Mouse (Mus musculus) mouse trophoblast stem cell (cell line): ENCODE measurements around the gene Ccr8.
"Not testable (repeated sequence)": the region's sequence is repeated elsewhere in the genome, so short reads cannot be mapped to it uniquely, and the experiment has no call there.

Experiments
- in situ Hi-C, 2 experiments: fragments of 300-500 bp; cut with MseI, MboI; formaldehyde crosslinking; loops; 2 replicates in 1 of 2; 3 replicates in 1 of 2; pipeline ENCODE4 v1.15.1; 2025

The Ccr8 gene

DNA sequence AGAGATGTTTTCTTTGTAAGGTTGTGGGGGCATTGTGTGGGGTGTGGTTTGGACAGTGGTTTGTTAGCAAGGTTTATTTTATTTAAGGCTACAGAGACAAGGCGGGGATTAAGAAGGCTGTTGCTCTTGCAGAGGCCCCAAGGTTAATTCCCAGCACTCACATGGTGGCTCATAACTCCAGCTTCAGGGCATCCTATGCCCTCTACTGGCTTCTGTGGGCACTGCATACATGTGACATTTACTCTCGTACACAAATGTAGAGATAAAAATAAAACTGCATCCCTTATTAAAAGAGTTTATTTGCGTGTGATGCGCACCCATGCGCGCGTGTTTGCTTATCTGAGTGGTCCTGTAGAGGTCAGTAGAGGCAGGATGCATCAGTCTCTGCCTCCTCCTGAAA, 2.8 kb upstream of the Ccr8 start:
- in situ Hi-C loops = no loop called here

DNA sequence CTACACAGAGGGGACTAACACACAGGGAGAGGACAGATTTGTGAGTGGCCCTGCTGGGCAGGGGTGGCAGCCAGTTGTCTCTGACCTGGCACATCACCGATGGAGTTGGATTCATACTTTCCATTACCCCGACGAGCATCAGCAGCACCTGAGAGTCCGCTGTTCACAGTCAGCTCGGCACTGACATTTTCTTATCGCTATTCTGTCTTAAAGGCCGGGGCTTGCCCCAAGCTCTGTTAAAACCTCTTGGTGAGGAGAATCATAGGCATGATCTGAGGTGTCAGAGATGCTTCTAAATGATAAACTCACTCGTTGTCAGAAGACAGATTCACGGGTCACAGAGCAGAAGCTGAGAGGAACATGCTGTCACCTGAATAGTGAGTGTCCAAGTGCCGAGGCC, 828 bp upstream of the Ccr8 start:
- in situ Hi-C loops = no loop called here

DNA sequence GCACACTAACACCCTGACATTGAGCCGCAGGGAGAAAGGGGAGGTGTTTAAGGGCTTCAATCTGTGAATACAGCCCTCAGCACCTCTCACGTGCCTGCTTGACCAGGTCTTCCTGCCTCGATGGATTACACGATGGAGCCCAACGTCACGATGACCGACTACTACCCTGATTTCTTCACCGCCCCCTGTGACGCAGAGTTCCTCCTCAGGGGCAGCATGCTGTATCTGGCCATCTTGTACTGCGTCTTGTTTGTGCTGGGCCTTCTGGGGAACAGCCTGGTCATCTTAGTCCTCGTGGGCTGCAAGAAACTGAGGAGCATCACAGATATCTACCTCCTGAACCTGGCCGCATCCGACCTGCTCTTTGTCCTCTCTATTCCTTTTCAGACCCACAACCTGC, 1.8 kb downstream of the Ccr8 start:
- in situ Hi-C loops = no loop called here

DNA sequence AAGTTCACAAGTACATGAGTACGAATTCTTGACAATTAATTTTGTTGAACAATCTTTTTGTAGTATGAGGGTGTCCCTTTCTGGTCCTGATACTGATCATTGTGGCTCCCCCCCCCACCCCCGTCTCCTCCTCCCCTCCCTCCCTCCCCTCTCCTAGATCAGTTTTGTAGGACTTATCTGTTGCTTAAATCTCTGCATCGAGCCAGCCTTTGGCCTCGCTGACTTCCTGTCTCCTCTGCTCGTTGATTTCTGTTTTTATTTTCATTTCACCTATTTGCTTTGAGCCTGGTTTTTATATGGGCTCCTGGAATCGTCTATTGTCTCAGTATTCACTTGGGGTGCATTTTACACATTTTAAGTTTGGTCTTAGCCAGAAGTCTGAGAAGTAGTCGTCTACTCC, 4.0 kb downstream of the Ccr8 start:
- in situ Hi-C loops = no loop called here

DNA sequence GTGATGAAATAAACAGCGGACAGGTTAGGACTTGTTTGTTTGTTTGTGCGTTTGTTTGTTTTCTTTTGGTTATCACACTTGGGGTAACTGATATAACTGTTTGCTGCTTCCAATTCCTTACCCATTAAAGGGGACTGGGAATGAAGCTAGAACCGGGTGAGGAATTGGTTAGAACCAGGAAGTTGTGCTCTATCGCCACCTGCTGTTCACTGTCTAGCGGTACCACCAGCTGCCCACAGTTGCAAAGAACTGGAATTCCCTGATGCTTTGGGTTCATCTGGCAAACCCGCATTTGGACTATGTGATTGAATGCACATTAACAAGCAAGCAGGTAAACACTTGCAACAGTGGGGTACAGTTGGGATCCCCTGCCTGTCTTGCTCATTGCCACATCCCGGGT, 6.8 kb downstream of the Ccr8 start:
- in situ Hi-C loops = no loop called here

DNA sequence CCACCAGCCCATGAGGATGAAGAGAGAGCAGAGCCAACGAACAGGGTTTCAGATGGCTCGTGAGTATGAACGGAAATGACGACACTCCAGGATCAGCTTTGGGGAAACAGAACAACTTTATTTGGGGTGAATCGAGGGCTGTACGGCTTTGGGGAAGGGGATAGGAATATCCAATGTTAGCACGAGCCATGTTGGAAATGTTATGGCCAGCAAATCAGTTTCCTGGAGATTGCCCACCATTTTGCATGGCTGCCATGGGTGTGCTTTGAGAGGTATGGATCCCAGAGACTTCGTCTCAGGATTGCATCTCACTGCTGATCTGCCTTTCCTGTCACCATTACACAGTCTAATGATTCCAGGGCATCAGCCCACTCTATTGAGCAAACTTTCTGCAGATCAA, 7.4 kb downstream of the Ccr8 start:
- in situ Hi-C loops = no loop called here

DNA sequence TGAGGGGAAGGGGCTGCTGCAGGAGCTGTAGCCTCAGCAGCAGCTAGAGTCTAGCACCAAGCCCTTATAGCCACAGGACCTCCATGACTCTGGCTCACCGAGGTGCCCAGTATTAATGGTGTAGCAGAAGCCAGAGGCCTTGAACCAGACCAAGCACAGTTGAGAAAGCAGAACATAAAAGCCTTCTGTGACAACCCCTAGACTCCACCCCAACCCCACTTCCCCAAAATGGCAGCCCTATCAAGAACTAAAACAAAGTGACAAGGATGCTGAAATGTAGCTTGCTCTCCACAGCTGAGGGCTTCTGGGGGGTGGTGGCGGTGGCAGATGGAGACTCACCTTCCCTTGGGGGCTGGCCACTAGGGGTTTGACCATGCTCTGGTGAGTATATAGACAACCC, 9.3 kb downstream of the Ccr8 start:
- in situ Hi-C loops = no loop called here

DNA sequence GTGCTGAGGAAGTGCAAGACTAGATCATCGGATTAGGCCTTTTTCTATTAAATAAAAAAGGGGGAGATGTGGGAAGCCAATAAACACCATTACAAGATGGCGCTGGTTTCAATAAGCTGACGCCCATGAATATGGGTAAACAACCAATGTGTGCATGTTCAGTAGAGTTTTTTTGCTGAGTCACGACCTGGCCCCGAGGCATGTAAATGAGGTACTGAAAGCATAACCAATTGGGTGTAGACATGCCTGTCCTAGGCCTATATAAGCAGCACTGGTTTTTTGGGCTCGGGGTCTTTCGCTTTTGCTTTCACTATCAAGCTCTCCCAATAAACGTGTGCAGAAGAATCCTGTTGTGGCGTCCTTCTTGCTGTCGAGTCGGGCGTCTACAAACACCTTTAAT, 17.0 kb downstream of the Ccr8 start:
- in situ Hi-C loops = not testable (repeated sequence)

DNA sequence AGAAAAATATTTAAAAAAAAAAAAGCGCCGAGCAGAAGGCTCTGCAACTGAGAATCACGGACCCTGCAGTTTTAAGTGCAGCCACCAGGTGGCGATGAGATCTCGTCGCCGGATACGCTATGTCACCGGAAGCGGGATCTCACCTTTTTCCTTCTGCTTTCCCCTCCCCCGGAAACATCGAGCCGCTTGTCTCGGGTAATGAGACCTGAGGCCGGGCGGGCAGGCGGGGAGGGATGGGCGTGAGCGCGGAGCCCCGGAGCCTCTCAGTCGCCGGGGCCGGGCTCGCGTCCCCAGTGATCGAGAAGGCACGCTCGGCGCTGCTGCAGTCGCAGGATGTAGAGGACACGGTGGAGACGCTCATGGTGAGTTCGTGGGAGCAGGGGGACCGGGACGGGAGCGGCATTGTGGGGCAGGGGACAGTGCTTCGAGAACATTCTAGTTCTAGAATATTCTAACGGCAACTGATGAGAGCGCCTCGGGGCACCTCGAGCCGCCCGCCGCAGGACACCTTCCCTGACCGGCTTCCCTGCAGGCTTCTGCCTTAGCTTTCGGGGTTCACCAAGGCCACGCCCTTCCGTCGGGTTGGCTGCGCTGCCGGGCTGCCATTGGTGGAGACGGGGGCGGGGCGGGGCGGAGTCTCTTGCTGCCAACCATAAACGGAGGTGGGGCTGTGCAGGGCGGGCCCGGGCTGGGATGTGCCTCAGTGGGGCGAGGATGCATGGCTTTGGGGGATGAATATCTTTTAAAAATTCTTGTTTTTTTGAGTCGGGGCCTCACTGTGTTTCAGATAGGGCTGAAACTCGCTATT, 18.5 kb downstream of the Ccr8 start, which contains the start of gene Slc25a38:
Gene Slc25a38 (plus strand): TSS at position 164 of the 808 bp plus-strand sequence.
- in situ Hi-C loops = no loop called here

DNA sequence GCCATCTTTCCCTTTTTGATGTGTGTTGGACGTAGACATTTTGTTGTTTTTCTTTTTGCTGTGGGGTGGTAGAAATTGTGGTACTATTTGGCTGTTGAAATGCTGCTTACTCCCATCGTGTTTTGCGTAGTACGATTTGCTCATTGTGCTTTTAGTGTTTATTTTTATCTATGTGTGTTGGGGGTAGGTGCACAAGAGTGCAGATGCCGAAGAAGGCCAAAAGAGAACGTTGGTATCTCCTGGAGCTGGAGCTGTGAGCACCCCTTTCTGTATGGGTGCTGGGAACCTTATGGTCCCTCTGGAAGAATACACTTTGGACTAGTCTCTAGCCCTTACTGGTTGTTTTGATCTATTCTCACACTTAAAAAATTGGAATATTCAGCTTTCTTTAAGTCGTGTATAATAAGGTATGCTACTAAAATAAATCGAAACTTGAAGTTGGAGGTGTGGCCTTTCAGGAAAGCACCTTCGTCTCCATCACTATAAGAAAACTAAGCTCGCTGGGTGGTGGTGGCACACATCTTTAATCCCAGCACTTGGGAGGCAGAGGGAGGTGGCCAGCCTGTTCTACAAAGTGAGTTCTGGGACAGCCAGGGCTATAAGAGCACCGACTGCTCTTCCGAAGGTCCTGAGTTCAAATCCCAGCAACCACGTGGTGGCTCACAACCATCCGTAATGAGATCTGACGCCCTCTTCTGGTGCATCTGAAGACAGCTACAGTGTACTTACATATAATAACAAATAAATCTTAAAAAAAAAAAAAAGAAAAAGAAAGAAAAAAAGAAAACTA, 19.4 kb downstream of the Ccr8 start:
- in situ Hi-C loops = no loop called here

DNA sequence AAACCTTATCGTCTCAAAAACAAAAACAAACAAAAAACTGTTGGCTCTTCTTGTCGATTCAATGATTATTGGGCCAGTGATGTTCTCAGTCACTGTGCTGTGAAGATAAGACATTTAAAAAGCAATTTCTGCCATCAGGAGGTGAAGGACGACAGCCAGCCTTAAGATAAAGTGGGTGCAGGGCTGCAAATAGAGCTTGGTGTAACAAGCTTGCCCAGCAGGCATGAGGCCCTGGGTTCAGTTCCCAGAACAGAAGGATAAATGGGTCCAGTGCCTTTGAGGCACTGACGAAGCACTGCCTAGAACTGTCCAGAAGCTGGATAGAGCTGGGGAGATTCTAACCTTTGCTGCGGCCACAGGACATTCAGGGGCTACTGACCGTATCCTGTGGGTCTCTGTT, 20.6 kb downstream of the Ccr8 start:
- in situ Hi-C loops = no loop called here

DNA sequence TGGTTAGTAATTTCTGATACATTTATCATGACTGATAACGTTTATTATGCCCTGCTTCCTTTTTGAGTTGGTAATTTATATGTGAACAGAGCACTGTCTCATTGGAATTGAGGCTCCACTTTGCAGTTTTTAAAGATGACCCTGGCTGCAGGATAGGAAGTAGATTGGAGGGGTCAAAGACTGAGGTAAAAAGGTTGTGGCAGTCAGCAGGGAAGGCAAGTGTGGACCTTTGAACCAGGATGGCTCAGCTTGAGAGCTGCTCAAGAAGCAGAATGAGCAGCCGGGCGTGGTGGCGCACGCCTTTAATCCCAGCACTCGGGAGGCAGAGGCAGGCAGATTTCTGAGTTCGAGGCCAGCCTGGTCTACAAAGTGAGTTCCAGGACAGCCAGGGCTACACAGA, 21.5 kb downstream of the Ccr8 start:
- in situ Hi-C loops = no loop called here

DNA sequence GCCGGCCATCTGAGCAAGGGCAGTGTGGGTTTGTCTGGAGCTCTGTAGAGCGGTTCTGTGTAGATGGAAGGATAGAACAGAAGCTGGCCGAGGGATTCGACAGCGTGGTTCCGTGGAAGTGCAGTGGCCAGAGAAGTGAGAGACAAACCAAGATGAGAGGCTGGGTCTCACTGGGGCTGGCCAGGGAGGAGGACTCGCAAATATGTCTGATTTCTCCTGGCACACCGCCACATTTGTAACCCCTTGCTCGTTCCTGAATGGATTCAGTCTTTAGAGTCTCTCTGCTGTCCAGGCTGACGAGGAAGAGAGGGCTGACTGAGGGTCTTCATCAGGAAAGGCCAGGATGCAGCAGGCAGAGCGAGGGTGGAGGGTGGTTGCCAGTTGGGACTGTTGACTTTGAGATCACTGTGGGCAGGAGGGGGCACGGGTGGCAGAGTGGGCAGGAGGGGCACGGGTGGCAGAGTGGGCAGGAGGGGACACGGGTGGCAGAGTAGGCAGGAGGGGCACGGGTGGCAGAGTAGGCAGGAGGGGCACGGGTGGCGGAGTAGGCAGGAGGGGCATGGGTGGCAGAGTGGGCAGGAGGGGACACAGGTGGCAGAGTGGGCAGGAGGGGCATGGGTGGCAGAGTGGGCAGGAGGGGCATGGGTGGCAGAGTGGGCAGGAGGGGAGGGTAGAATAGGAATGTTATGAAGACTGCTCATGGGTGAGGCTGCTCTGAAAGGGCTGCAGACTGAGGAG, 22.3 kb downstream of the Ccr8 start:
- in situ Hi-C loops = no loop called here

DNA sequence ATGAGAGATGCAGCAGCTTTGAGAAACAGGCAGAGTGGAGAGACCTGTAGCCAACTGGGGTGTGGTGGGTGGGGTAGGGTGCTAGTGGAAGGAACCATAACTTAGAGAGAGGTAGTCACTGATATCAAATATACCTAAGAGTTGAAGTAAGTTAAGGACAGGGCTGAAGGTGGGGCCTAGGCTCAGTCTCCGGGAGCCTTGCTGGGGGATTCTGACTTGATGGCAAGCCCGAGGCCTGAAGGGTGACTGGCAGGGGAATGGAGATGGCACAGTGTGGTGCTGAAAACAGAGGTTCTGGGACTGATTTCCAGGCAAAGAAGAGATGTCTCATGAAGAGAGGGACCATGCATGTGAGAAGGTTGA, 22.9 kb downstream of the Ccr8 start:
- in situ Hi-C loops = no loop called here

DNA sequence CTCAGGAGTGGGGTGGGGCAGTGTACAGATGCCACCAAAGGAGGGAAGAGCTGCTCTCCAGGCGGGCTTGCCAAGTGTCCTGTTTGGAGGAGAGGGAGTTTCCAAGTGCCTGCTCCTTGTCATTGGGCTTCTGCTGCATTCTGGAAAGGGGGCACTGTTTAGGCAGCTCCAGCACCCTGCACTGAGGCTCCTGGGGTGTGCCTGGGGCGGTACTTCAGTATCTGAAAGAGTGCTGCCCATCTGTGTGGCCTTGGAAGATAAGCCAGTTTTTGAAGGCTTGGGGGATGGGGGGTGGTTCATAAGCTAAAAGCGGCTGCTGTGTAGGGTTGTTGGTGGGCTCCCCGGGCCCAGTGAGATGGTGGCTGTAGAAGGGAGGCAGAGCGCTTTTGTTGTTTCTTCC, 23.7 kb downstream of the Ccr8 start:
- in situ Hi-C loops = no loop called here

DNA sequence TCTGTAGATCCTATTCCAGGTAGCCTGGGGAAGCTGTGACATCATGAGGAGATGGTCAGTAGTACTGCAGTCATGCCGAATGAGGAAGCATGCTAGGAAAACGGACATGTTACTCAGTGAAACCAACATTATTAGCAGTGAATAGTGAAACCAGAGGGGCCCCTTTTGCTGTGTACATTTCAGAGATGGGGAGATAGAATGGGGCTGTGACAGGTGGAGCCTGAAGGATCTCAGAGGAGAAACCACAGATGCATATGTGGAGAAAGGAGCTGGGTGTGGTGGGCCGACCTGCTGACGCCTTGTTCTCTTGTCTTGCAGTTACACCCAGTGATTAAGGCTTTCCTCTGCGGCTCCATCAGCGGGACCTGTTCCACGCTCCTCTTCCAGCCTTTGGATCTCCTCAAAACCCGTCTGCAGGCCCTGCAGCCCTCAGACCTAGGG, 24.3 kb downstream of the Ccr8 start:
- in situ Hi-C loops = no loop called here

DNA sequence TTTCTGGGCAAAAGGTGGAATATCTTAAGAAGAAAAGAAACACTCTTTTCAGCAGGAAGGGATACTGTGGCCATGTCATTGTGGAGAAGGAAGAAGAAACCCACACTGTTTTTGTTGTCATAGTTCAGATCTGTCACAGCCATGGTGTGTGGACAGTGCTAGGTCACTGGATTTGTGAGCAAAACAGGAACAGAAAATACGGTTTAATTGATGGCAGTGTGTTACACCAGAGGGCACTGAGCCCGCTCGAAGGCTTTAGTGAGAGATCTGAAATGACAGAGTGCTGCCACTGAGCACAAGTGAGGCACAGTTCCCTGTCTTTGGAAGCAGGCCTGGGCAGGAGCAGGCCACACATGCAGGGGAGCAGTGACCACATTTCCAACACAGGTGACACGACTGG, 26.3 kb downstream of the Ccr8 start:
- in situ Hi-C loops = no loop called here

DNA sequence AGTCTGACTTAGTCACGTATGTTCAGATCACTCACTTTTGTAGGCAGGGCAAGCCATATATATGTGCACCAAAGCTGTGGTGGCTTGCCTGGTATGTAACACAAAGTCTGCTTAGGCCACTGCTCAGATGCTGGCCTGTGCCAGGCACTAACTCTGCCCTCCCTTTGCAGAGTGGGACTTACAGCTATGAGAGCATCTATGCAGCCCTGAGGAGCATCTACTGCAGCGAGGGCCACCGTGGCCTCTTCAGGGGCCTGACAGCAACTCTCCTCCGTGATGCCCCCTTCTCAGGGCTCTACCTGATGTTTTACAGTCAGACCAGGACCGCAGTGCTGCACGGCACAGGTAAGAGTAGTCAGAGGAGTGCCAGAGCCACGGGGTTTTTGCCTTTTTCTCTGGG, 28.6 kb downstream of the Ccr8 start:
- in situ Hi-C loops = no loop called here

DNA sequence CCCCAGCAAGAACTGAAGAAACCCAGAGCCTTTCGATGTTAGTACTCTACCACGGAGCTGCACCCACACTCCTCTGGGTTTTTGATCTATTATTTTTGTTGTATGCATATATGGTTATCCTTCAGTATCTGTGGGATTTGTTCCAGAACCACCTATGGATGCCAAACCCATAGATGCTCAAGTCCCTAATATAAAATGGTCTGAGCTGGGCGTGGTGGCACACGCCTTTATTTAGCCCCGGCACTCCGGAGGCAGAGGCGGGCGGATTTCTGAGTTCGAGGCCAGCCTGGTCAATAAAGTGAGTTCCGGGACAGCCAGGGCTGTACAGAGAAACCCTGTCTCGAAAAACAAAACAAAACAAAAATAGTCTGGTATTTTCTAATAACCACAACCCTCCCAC, 35.0 kb downstream of the Ccr8 start:
- in situ Hi-C loops = no loop called here

DNA sequence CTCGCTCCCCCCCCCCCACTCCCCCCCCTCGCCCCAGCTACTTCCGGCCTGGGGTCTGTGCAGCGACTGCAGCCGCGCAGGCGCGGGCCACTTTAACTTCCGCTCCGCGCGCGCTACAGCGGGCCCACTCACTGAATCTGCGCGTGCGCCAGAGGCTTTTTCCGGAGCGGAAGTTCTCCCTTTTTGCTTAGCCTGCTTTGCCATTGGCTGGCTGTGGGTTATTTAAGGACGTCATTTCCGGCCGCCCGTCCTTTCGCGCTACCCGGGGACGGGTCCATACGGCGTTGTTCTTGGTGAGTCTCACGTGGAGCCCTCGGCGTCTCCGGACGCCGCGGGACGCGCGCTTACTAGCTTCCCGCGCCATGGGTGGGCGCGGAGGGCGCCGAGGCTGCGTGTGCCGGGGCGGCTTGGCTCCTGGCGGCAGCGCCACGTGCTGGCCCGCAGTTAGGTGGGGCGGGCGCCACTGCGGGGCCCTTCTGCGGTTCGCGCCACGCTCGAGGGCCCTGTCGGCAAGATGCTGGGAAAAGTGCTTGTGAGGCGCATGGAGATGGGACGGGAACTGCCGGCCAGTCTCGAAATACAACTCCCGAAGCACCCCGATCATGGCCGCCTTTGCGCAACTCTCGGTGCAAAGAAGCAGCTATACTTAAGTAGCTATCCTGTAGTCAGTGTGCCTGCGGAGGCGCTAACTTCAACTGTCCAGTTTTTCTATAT, 35.8 kb downstream of the Ccr8 start, which contains the start of gene Rpsa:
Gene Rpsa (plus strand): TSS at position 152 of the 714 bp plus-strand sequence.
- in situ Hi-C loops = no loop called here

DNA sequence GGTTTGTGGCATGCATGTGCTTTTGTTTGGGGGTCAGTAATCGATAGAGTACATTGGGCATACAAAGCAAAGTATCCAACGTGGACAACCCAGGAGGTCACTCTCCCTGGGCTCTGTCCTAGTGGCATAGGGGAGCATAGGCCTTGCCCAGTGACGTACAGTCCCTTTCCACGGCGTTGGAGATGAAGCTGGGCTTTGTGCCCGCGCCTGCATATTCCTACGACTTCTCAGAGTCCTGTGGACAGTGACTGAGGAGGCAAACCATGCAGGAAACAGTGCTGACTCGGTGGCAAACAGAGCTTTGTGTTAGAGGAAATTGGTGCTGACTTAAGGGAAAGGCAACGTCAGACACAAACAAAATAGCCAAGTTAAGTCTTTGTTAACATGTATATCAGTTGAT, 37.4 kb downstream of the Ccr8 start:
- in situ Hi-C loops = no loop called here

DNA sequence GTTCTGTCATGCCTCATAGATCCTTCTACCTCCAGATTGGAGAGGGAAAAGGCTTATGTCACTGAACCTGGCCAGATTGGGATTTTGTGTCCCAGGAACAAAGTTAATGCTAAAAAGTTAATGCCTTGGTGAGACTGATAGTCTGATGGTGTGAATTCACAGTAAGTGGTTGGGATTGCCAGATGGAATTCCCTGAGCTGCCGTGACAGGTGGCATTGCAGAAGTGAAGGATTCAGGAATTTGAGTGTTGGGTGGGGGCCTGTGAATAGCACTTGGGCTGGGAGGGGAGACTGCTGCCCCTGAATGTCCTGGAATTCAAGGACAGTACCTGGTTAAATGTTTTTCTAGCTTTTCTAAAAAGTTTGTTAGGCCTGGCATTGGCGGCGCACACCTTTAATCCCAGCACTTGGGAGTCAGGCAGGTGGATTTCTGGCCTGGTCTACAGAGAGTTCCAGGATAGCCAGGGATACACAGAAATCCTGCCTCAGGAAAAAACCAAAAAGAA, 39.9 kb downstream of the Ccr8 start:
- in situ Hi-C loops = no loop called here
